Mouse (Mus musculus) hindbrain, embryonic 13.5 days (tissue): ENCODE measurements around the gene Tbc1d24. TPM values are rescaled to one million over a fixed set of nuclear protein-coding genes. Genes with fewer than 3 reads are reported as not detected.

ENCODE experiments used
- ATAC-seq: fragments of 200-750 bp; cut with Nextera tagmentation; 2 replicates; pipeline ENCODE4 v1.8.0; 2017; ENCODE audit warnings: moderate TSS enrichment; ENCODE audit not compliant: low FRiP score
- H3K27ac ChIP-seq: fragments of 300-500 bp; sonication (generic); 2 replicates; pipeline ENCODE4 v1.5.1; 2015; ENCODE audit warnings: inconsistent platforms, mild to moderate bottlenecking, moderate library complexity
- H3K27me3 ChIP-seq: fragments of 300-500 bp; sonication (generic); 2 replicates; pipeline ENCODE4 v1.6.1; 2015; ENCODE audit warnings: mild to moderate bottlenecking, inconsistent platforms
- H3K36me3 ChIP-seq: fragments of 300-500 bp; sonication (generic); 2 replicates; pipeline ENCODE4 v1.6.1; 2015; ENCODE audit warnings: mild to moderate bottlenecking, inconsistent platforms
- H3K4me1 ChIP-seq: fragments of 300-500 bp; sonication (generic); replicated peaks from 2 replicates; pipeline ENCODE4 v1.6.1; 2015; ENCODE audit warnings: inconsistent platforms
- H3K4me2 ChIP-seq: fragments of 300-500 bp; sonication (generic); 2 replicates; pipeline ENCODE4 v1.6.1; 2015; ENCODE audit warnings: inconsistent platforms, mild to moderate bottlenecking, moderate library complexity
- H3K4me3 ChIP-seq: fragments of 300-500 bp; sonication (generic); 2 replicates; pipeline ENCODE4 v1.5.1; 2015; ENCODE audit warnings: mild to moderate bottlenecking, inconsistent platforms
- H3K9ac ChIP-seq: fragments of 300-500 bp; sonication (generic); 2 replicates; pipeline ENCODE4 v1.6.1; 2015; ENCODE audit warnings: mild to moderate bottlenecking, inconsistent platforms
- H3K9me3 ChIP-seq: fragments of 300-500 bp; sonication (generic); 2 replicates; pipeline ENCODE4 v1.6.1; 2016; ENCODE audit warnings: inconsistent platforms
- WGBS: fragments of 180-500 bp; shearing (Covaris S2); methylation state at CpG from one replicate; pipeline ENCODE4 v1.1.7; 2015; 5-methylcytosine and 5-hydroxymethylcytosine counted together
- polyA plus RNA-seq: library from polyadenylated mRNA; unstranded; fragments of >200 nt; fragmentation: Nextera tagmentation; extraction: Ambion mirVana; gene quantifications from 2 replicates; pipeline ENCODE4 v1.2.1, GENCODE M21; 2015

Tbc1d24 gene
- polyA plus RNA-seq, 1 experiment from 2014 or later: 24.4 TPM

GRCm38 (mm10) chr17:24168590-24169277, 36.6 kb downstream of the Tbc1d24 start:
- peak overlapping the region; percentile 92 for H3K9ac ChIP-seq
- peaks cover 45% of the 10 kb centered on the region for H3K4me1 ChIP-seq
- ATAC-seq: peak; percentile 72
- H3K27ac ChIP-seq: peak overlapping the region; percentile 97
- H3K36me3 ChIP-seq: peaks cover 26% of the 10 kb centered on the region
- H3K4me2 ChIP-seq: peak overlapping the region; percentile 80
- H3K4me3 ChIP-seq: peak overlapping the region; percentile 98
- under 1% methylated on average over 38 of the region's 41 CpGs for WGBS
- H3K27me3 ChIP-seq: 0 out of 2 replicates have a peak, but pooled peaks cover 7% of the 10 kb centered on the region
- no peaks in the 10 kb centered on the region for H3K9me3 ChIP-seq

GRCm38 (mm10) chr17:24167891-24168505, 37.4 kb downstream of the Tbc1d24 start:
- Histone ChIP-seq H3K9me3 (no peaks in the 10 kb centered on the region), H3K4me2 (peak overlapping the region; percentile 80)

GRCm38 (mm10) chr17:24167120-24167519, 38.2 kb downstream of the Tbc1d24 start:
- Histone ChIP-seq H3K4me2 (peak overlapping the region; percentile 80), H3K27ac (no peak overlapping the region), H3K36me3 (peaks cover 26% of the 10 kb centered on the region), H3K4me3 (peak overlapping the region; percentile 98), H3K27me3 (0 out of 2 replicates have a peak, but pooled peaks cover 7% of the 10 kb centered on the region), H3K9ac (peak overlapping the region; percentile 92), H3K9me3 (no peaks in the 10 kb centered on the region), H3K4me1 (peaks cover 53% of the 10 kb centered on the region)
- no peak for ATAC-seq
- 92% methylated on average over 6 of the region's 6 CpGs for WGBS

More at GRCm38 (mm10) chr17:24167891-24168505, 37.4 kb downstream of the Tbc1d24 start:
- Histone ChIP-seq H3K36me3 (peaks cover 26% of the 10 kb centered on the region), H3K27ac (peak overlapping the region; percentile 97), H3K4me3 (peak overlapping the region; percentile 98), H3K27me3 (0 out of 2 replicates have a peak, but pooled peaks cover 7% of the 10 kb centered on the region), H3K4me1 (peaks cover 44% of the 10 kb centered on the region), H3K9ac (peak overlapping the region; percentile 92)
- 62% methylated on average over 7 of the region's 7 CpGs for WGBS
- no peak for ATAC-seq

- H3K4me2 ChIP-seq: no peak overlapping the region
- peaks cover 30% of the 10 kb centered on the region for H3K36me3 ChIP-seq
- ATAC-seq: no peak
- no peak overlapping the region for H3K27ac ChIP-seq
- no peaks in the 10 kb centered on the region for H3K9me3 ChIP-seq
- H3K4me1 ChIP-seq: peaks cover 53% of the 10 kb centered on the region
- no peak overlapping the region for H3K4me3 ChIP-seq
- 83% methylated on average over 11 of the region's 11 CpGs for WGBS
- no peaks in the 10 kb centered on the region for H3K27me3 ChIP-seq
- H3K9ac ChIP-seq: no peak overlapping the region
Observed at GRCm38 (mm10) chr17:24164566-24165259, 40.6 kb downstream of the Tbc1d24 start.

GRCm38 (mm10) chr17:24163176-24163962, 42.0 kb downstream of the Tbc1d24 start, which contains the start of gene Amdhd2:
Amdhd2 (minus strand) TSS chr17:24163766.
- peak; percentile 92 for ATAC-seq
- Histone ChIP-seq H3K36me3 (peaks cover 31% of the 10 kb centered on the region), H3K4me1 (peaks cover 53% of the 10 kb centered on the region), H3K9me3 (no peaks in the 10 kb centered on the region), H3K27me3 (no peaks in the 10 kb centered on the region), H3K27ac (peak within 1 kb of the TSS; percentile 90), H3K4me3 (peak within 1 kb of the TSS; percentile 78), H3K4me2 (peak within 1 kb of the TSS; percentile 99), H3K9ac (peak within 1 kb of the TSS; percentile 91)
- 1% methylated on average over 47 of the region's 47 CpGs for WGBS

GRCm38 (mm10) chr17:24162584-24163175, 42.7 kb downstream of the Tbc1d24 start:
- peak; percentile 6 for ATAC-seq
- H3K9ac ChIP-seq: peak overlapping the region; percentile 91

GRCm38 (mm10) chr17:24161466-24161865, 43.9 kb downstream of the Tbc1d24 start:
- Histone ChIP-seq H3K36me3 (peaks cover 37% of the 10 kb centered on the region), H3K27ac (no peak overlapping the region), H3K9ac (no peak overlapping the region), H3K4me2 (no peak overlapping the region), H3K27me3 (no peaks in the 10 kb centered on the region), H3K4me1 (peaks cover 34% of the 10 kb centered on the region), H3K4me3 (no peak overlapping the region), H3K9me3 (no peaks in the 10 kb centered on the region)
- WGBS: 83% methylated on average over 5 of the region's 5 CpGs
- ATAC-seq: no peak

More at GRCm38 (mm10) chr17:24162584-24163175, 42.7 kb downstream of the Tbc1d24 start:
- Histone ChIP-seq H3K36me3 (peaks cover 37% of the 10 kb centered on the region), H3K4me1 (peaks cover 46% of the 10 kb centered on the region), H3K4me2 (peak overlapping the region; percentile 99), H3K9me3 (no peaks in the 10 kb centered on the region), H3K27ac (peak overlapping the region; percentile 90), H3K4me3 (peak overlapping the region; percentile 78), H3K27me3 (no peaks in the 10 kb centered on the region)
- 34% methylated on average over 17 of the region's 17 CpGs for WGBS

- H3K27me3 ChIP-seq: no peaks in the 10 kb centered on the region
- H3K9ac ChIP-seq: no peak overlapping the region
- no peaks in the 10 kb centered on the region for H3K9me3 ChIP-seq
- ATAC-seq: no peak
- H3K27ac ChIP-seq: no peak overlapping the region
- H3K36me3 ChIP-seq: peaks cover 37% of the 10 kb centered on the region
- H3K4me1 ChIP-seq: peaks cover 13% of the 10 kb centered on the region
- H3K4me3 ChIP-seq: no peak overlapping the region
- 89% methylated on average over 4 of the region's 4 CpGs for WGBS
- H3K4me2 ChIP-seq: no peak overlapping the region
Observed at GRCm38 (mm10) chr17:24157526-24157925, 47.8 kb downstream of the Tbc1d24 start.

GRCm38 (mm10) chr17:24157121-24157520, 48.2 kb downstream of the Tbc1d24 start:
- H3K4me2 ChIP-seq: no peak overlapping the region
- ATAC-seq: no peak

GRCm38 (mm10) chr17:24156394-24156793, 49.0 kb downstream of the Tbc1d24 start:
- H3K4me1 ChIP-seq: peaks cover 12% of the 10 kb centered on the region
- no peak overlapping the region for H3K4me2 ChIP-seq
- no peaks in the 10 kb centered on the region for H3K27me3 ChIP-seq
- H3K36me3 ChIP-seq: peaks cover 37% of the 10 kb centered on the region
- no peaks in the 10 kb centered on the region for H3K9me3 ChIP-seq
- WGBS: 89% methylated on average over 3 of the region's 3 CpGs
- no peak overlapping the region for H3K27ac ChIP-seq
- no peak for ATAC-seq
- no peak overlapping the region for H3K4me3 ChIP-seq
- no peak overlapping the region for H3K9ac ChIP-seq

More at GRCm38 (mm10) chr17:24157121-24157520, 48.2 kb downstream of the Tbc1d24 start:
- WGBS: 91% methylated on average over 6 of the region's 6 CpGs
- no peak overlapping the region for H3K4me3 ChIP-seq
- H3K9ac ChIP-seq: no peak overlapping the region
- no peaks in the 10 kb centered on the region for H3K27me3 ChIP-seq
- no peaks in the 10 kb centered on the region for H3K9me3 ChIP-seq
- H3K36me3 ChIP-seq: peaks cover 37% of the 10 kb centered on the region
- no peak overlapping the region for H3K27ac ChIP-seq
- H3K4me1 ChIP-seq: peaks cover 12% of the 10 kb centered on the region

GRCm38 (mm10) chr17:24155742-24156141, 49.6 kb downstream of the Tbc1d24 start:
- Histone ChIP-seq H3K9me3 (no peaks in the 10 kb centered on the region), H3K27me3 (no peaks in the 10 kb centered on the region), H3K9ac (no peak overlapping the region), H3K27ac (no peak overlapping the region), H3K36me3 (peaks cover 37% of the 10 kb centered on the region), H3K4me2 (no peak overlapping the region), H3K4me1 (peaks cover 12% of the 10 kb centered on the region), H3K4me3 (no peak overlapping the region)
- 94% methylated on average over 9 of the region's 9 CpGs for WGBS
- no peak for ATAC-seq
